Mouse (Mus musculus): ENCODE measurements at regions not wholly inside any gene's neighbourhood (a gene's known extent, or its start where the extent isn't known, plus 50 kb on each side); places are given as distances from the start of the nearest gene placed in this dataset.

DNA sequence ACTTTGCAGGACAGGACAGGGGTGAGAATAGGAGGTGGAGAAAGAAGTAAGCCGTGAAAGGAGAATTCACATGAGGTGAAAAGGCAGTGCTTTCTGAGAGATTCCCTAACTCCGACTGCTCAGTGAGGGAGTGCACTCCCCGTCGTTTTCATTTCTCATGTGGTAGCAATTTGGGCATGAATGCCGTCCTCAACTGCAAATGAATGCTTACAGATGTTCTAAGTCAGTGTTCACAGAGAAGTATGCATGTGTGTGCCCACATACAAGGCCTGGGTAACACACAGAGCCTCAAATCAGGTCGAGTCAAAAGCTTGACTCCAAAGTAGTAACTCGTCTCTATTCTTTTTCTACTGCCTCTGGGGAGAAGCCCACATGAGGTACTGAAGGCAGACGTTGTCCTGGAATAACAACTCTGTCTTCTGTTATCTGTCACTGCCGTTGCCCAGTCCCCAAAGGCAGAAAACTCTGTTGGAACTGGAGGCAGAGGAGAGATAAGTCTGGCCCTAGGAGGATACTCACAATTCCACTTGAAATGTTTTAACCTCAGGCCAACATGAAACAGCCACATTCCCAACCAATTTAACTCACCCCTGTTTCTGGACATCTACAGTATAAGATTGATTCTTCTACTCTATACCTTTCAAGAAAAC, 318.0 kb downstream of the Gm11361 start:
- Histone ChIP-seq H3K4me1 (ENCODE audit: control insufficient read depth in 1 of 2, insufficient read depth in 2 of 2, low read length in 2 of 2) (no peaks in the 10 kb centered on the region), H3K79me2 (ENCODE audit: control insufficient read depth, insufficient read depth, low read length, poor library complexity) (no peaks in the 10 kb centered on the region)

DNA sequence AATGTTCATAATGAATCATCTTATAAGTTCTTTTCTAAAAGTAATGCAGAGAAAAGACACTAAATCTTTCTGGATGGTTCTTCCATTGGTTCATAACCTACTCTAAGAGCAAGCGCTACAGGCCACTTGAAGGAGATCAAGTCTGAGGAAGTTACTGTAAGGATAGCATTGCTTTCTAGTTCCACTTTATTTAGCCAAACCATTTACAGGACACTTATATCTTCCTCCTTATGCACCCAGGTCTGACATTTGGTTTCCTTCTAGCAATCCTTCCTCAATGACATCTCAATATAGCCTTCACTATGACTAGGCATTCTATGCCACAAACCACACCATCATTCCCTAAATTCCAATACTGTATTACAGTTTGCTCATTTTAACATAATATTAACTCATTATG, 316.0 kb downstream of the Gm11361 start:
- H3K9me3 ChIP-seq (replicated peaks; ENCODE audit: insufficient read depth, low read length): no peaks in the 10 kb centered on the region
- H3K79me2 ChIP-seq (ENCODE audit: control insufficient read depth, insufficient read depth, low read length, poor library complexity): no peaks in the 10 kb centered on the region
- no peaks in the 10 kb centered on the region for H3K36me3 ChIP-seq (ENCODE audit: control insufficient read depth in 1 of 2, insufficient read depth in 2 of 2, low read length in 2 of 2)
- no peaks in the 10 kb centered on the region for H3K4me1 ChIP-seq (ENCODE audit: control insufficient read depth in 1 of 2, insufficient read depth in 2 of 2, low read length in 2 of 2)
- no peak for DNase-seq (ENCODE audit: low read depth, low spot score)
- H3K9ac ChIP-seq (ENCODE audit: control insufficient read depth, low read depth, low read length, poor library complexity, severe bottlenecking): no peak overlapping the region
- no peak overlapping the region for H3K4me3 ChIP-seq (ENCODE audit: control insufficient read depth in 1 of 2, insufficient read depth in 1 of 2, low read depth in 2 of 2, low read length in 2 of 2)
- H3K27ac ChIP-seq (ENCODE audit: control insufficient read depth, low read depth, low read length): no peak overlapping the region
- TF ChIP-seq RAD21 (IDR thresholded peaks at IDR 0.05; ENCODE audit: low read depth, low read length): no peak
- no peak for TF ChIP-seq GATA1 (IDR thresholded peaks at IDR 0.05; ENCODE audit: low read depth, low read length)
- no peak for TF ChIP-seq GABPA (IDR thresholded peaks at IDR 0.05; ENCODE audit: low read depth, low read length)
- no peak for TF ChIP-seq TBP (IDR thresholded peaks at IDR 0.05; ENCODE audit: low read depth, low read length)
- TF ChIP-seq CTCF (IDR thresholded peaks at IDR 0.05 in 2 of 3, conservative IDR thresholded peaks at IDR 0.05 in 1 of 3; ENCODE audit: control insufficient read depth in 1 of 3, insufficient read depth in 1 of 3, low read depth in 2 of 3, low read length in 3 of 3, poor library complexity in 1 of 3, severe bottlenecking in 1 of 3): no peak
- TF ChIP-seq TCF12 (IDR thresholded peaks at IDR 0.05; ENCODE audit: low read depth, low read length): no peak
- no peak for TF ChIP-seq MXI1 (IDR thresholded peaks at IDR 0.05; ENCODE audit: low read depth, low read length)
- no peak for TF ChIP-seq ZMIZ1 (IDR thresholded peaks at IDR 0.05; ENCODE audit: low read depth, low read length)
- no peak for TF ChIP-seq CHD2 (IDR thresholded peaks at IDR 0.05; ENCODE audit: low read length)
- no peak for TF ChIP-seq UBTF (IDR thresholded peaks at IDR 0.05; ENCODE audit: borderline replicate concordance, insufficient read depth, low read depth, low read length)
- no peak for TF ChIP-seq NELFE (IDR thresholded peaks at IDR 0.05; ENCODE audit: low read depth, low read length)
- no peak for TF ChIP-seq POLR2AphosphoS5 (IDR thresholded peaks at IDR 0.05; ENCODE audit: borderline replicate concordance, low read depth, low read length)
- TF ChIP-seq MAZ (IDR thresholded peaks at IDR 0.05; ENCODE audit: low read depth, low read length): no peak
- TF ChIP-seq POLR2A (IDR thresholded peaks at IDR 0.05; ENCODE audit: control insufficient read depth in 1 of 2, insufficient read depth in 1 of 2, low read depth in 1 of 2, low read length in 2 of 2, poor library complexity in 1 of 2): no peak
- no peak for TF ChIP-seq KAT2A (conservative IDR thresholded peaks at IDR 0.05; ENCODE audit: low read depth, low read length)
- no peak for TF ChIP-seq POLR2AphosphoS2 (IDR thresholded peaks at IDR 0.05; ENCODE audit: low read length)
- no peak for TF ChIP-seq CHD1 (IDR thresholded peaks at IDR 0.05; ENCODE audit: low read depth, low read length)
- no peak for TF ChIP-seq USF2 (IDR thresholded peaks at IDR 0.05; ENCODE audit: borderline replicate concordance in 1 of 2, insufficient read depth in 1 of 2, low read depth in 1 of 2, low read length in 2 of 2)
- TF ChIP-seq BHLHE40 (IDR thresholded peaks at IDR 0.05; ENCODE audit: borderline replicate concordance, low read depth, low read length): no peak
- no peaks in the 10 kb centered on the region for H3K27me3 ChIP-seq (ENCODE audit: control insufficient read depth in 1 of 2, insufficient read depth in 2 of 2, low read length in 2 of 2)

More for the DNA sequence above, 318.0 kb downstream of the Gm11361 start:
- no peak for DNase-seq (ENCODE audit: low read depth, low spot score)
- H3K9ac ChIP-seq (ENCODE audit: control insufficient read depth, low read depth, low read length, poor library complexity, severe bottlenecking): no peak overlapping the region
- no peaks in the 10 kb centered on the region for H3K36me3 ChIP-seq (ENCODE audit: control insufficient read depth in 1 of 2, insufficient read depth in 2 of 2, low read length in 2 of 2)
- H3K9me3 ChIP-seq (replicated peaks; ENCODE audit: insufficient read depth, low read length): no peaks in the 10 kb centered on the region
- no peak overlapping the region for H3K27ac ChIP-seq (ENCODE audit: control insufficient read depth, low read depth, low read length)
- no peak overlapping the region for H3K4me3 ChIP-seq (ENCODE audit: control insufficient read depth in 1 of 2, insufficient read depth in 1 of 2, low read depth in 2 of 2, low read length in 2 of 2)
- no peaks in the 10 kb centered on the region for H3K27me3 ChIP-seq (ENCODE audit: control insufficient read depth in 1 of 2, insufficient read depth in 2 of 2, low read length in 2 of 2)
- TF ChIP-seq MAX (IDR thresholded peaks at IDR 0.05; ENCODE audit: low read length): no peak
- TF ChIP-seq SIN3A (IDR thresholded peaks at IDR 0.05; ENCODE audit: low read length): no peak
- TF ChIP-seq GABPA (IDR thresholded peaks at IDR 0.05; ENCODE audit: low read depth, low read length): no peak
- TF ChIP-seq ZC3H11A (IDR thresholded peaks at IDR 0.05; ENCODE audit: low read depth, low read length): no peak
- TF ChIP-seq UBTF (IDR thresholded peaks at IDR 0.05; ENCODE audit: borderline replicate concordance, insufficient read depth, low read depth, low read length): no peak
- no peak for TF ChIP-seq POLR2A (IDR thresholded peaks at IDR 0.05; ENCODE audit: control insufficient read depth in 1 of 2, insufficient read depth in 1 of 2, low read depth in 1 of 2, low read length in 2 of 2, poor library complexity in 1 of 2)
- no peak for TF ChIP-seq ZNF384 (IDR thresholded peaks at IDR 0.05; ENCODE audit: low read depth, low read length)

All from MEL (cell line).